Mouse (Mus musculus) CH12.LX (cell line): ENCODE results near the gene Vps33a. TPM values are rescaled to one million over a fixed set of nuclear protein-coding genes. Genes with fewer than 3 reads are reported as not detected.

ENCODE experiments used
- DNase-seq: peaks from one replicate; pipeline ENCODE4 v3.0.0-alpha.2; 2013; ENCODE audit errors: extremely low read depth
- H3K27ac ChIP-seq: 2 replicates; pipeline ENCODE4 v1.5.1; 2012; ENCODE audit warnings: low read depth, mild to moderate bottlenecking, control low read depth, moderate library complexity; ENCODE audit not compliant: insufficient read depth
- H3K27me3 ChIP-seq: replicated peaks from 2 replicates; pipeline ENCODE3; 2012; ENCODE audit warnings: inconsistent platforms
- H3K36me3 ChIP-seq, 2 experiments: replicated peaks in 1 of 2; 2 replicates each; pipeline versions ENCODE3 to v1.6.1; 2012; ENCODE audit warnings: inconsistent platforms in 1 of 2, low read length in 1 of 2, mild to moderate bottlenecking in 1 of 2, mixed read lengths in 1 of 2, moderate library complexity in 1 of 2; ENCODE audit not compliant: control insufficient read depth in 1 of 2, insufficient read depth in 1 of 2
- H3K4me1 ChIP-seq, 2 experiments: 2 replicates each; pipeline ENCODE4 v1.6.1; 2012; ENCODE audit warnings: inconsistent platforms in 1 of 2, moderate library complexity in 1 of 2; ENCODE audit not compliant: insufficient read depth in 2 of 2, control insufficient read depth in 1 of 2
- H3K4me2 ChIP-seq: 2 replicates; pipeline ENCODE4 v1.6.1; 2012; ENCODE audit warnings: low read depth, mild to moderate bottlenecking, control low read depth; ENCODE audit not compliant: poor library complexity, insufficient read depth, severe bottlenecking
- H3K4me3 ChIP-seq, 3 experiments: fragments of 150-350 bp in 1 of 3; sonication (generic) in 1 of 3; replicated peaks in 1 of 3; 2 replicates each; pipeline versions ENCODE3 to v1.5.1; 2011 to 2012; ENCODE audit warnings: low read depth in 2 of 3, low read length in 2 of 3, mild to moderate bottlenecking in 2 of 3, moderate library complexity in 2 of 3, control low read depth in 1 of 3, improper control_type of control experiment in 1 of 3, inconsistent platforms in 1 of 3, mixed read lengths in 1 of 3; ENCODE audit not compliant: poor library complexity in 1 of 3
- H3K79me2 ChIP-seq: replicated peaks from 2 replicates; pipeline ENCODE4 v1.6.1; 2012; ENCODE audit warnings: mild to moderate bottlenecking, moderate library complexity; ENCODE audit not compliant: control insufficient read depth, poor library complexity, insufficient read depth, severe bottlenecking; ENCODE audit errors: extremely low read depth
- H3K9ac ChIP-seq: 2 replicates; pipeline ENCODE4 v1.6.1; 2012; ENCODE audit warnings: low read depth, mild to moderate bottlenecking, control low read depth, moderate library complexity; ENCODE audit not compliant: insufficient read depth
- H3K9me3 ChIP-seq: replicated peaks from 2 replicates; pipeline ENCODE3; 2012; ENCODE audit warnings: low read length, inconsistent platforms, mixed read lengths
- CHD2 ChIP-seq: IDR thresholded peaks from 2 replicates; pipeline ENCODE4 v1.6.1; 2011; ENCODE audit warnings: low read length, improper control_type of control experiment
- EP300 ChIP-seq: IDR thresholded peaks from 2 replicates; pipeline ENCODE4 v1.6.1; 2011; ENCODE audit warnings: low read length, improper control_type of control experiment
- ETS1 ChIP-seq: conservative IDR thresholded peaks from 2 replicates; pipeline ENCODE4 v1.6.1; 2012; ENCODE audit warnings: low read depth, mild to moderate bottlenecking, inconsistent platforms, low read length, improper control_type of control experiment, moderate library complexity
- GABPA ChIP-seq: IDR thresholded peaks from 2 replicates; pipeline ENCODE4 v1.6.1; 2012; ENCODE audit warnings: low read depth, low read length, improper control_type of control experiment, inconsistent platforms; ENCODE audit not compliant: insufficient replicate concordance
- JUN ChIP-seq: IDR thresholded peaks from 2 replicates; pipeline ENCODE4 v1.6.1; 2011; ENCODE audit warnings: low read depth, mild to moderate bottlenecking, low read length, improper control_type of control experiment, moderate library complexity; ENCODE audit not compliant: insufficient read depth
- KAT2A ChIP-seq: IDR thresholded peaks from 2 replicates; pipeline ENCODE4 v1.6.1; 2012; ENCODE audit warnings: low read length, improper control_type of control experiment, inconsistent platforms; ENCODE audit not compliant: insufficient replicate concordance
- MAX ChIP-seq: IDR thresholded peaks from 2 replicates; pipeline ENCODE4 v1.6.1; 2011; ENCODE audit warnings: low read length, improper control_type of control experiment
- MAZ ChIP-seq: IDR thresholded peaks from 2 replicates; pipeline ENCODE4 v1.6.1; 2012; ENCODE audit warnings: low read depth, mild to moderate bottlenecking, inconsistent platforms, low read length, improper control_type of control experiment, moderate library complexity
- NRF1 ChIP-seq: IDR thresholded peaks from 2 replicates; pipeline ENCODE4 v1.6.1; 2014; ENCODE audit warnings: low read depth, mild to moderate bottlenecking, inconsistent platforms, low read length, improper control_type of control experiment, moderate library complexity
- POLR2AphosphoS2 ChIP-seq: IDR thresholded peaks from 2 replicates; pipeline ENCODE4 v1.6.1; 2011; ENCODE audit warnings: low read depth, low read length, improper control_type of control experiment
- RAD21 ChIP-seq: IDR thresholded peaks from 2 replicates; pipeline ENCODE4 v1.6.1; 2011; ENCODE audit warnings: low read depth, mild to moderate bottlenecking, low read length, improper control_type of control experiment, moderate library complexity
- SMC3 ChIP-seq: IDR thresholded peaks from 2 replicates; pipeline ENCODE4 v1.6.1; 2011; ENCODE audit warnings: low read depth, low read length, improper control_type of control experiment
- TBP ChIP-seq: conservative IDR thresholded peaks from 2 replicates; pipeline ENCODE4 v1.6.1; 2011; ENCODE audit warnings: low read depth, low read length, improper control_type of control experiment
- ZC3H11A ChIP-seq: IDR thresholded peaks from 2 replicates; pipeline ENCODE4 v1.6.1; 2012; ENCODE audit warnings: low read depth, mild to moderate bottlenecking, inconsistent platforms, low read length, improper control_type of control experiment
- ZMIZ1 ChIP-seq: IDR thresholded peaks from 2 replicates; pipeline ENCODE4 v1.6.1; 2012; ENCODE audit warnings: low read depth, mild to moderate bottlenecking, inconsistent platforms, low read length, improper control_type of control experiment
- dilution Hi-C: fragments of 300-500 bp; cut with MboI; formaldehyde crosslinking; loops from 2 replicates; pipeline ENCODE4 v1.14.3; 2020; ENCODE audit warnings: low sequenced_read_pairs; ENCODE audit not compliant: extremely low pct_unique_long_range_greater_than_20kb, extremely low pct_ligation_motif_present
- in situ Hi-C: fragments of 300-500 bp; cut with MboI; formaldehyde crosslinking; loops from 3 replicates; pipeline ENCODE4 v1.14.3; 2019; ENCODE audit warnings: low sequenced_read_pairs, low pct_ligation_motif_present, low pct_unique_long_range_greater_than_20kb, mixed read lengths
- polyA plus RNA-seq: library from polyadenylated mRNA; unstranded; fragments of >175 nt; gene quantifications from 2 replicates; pipeline ENCODE4 v1.2.1, GENCODE M21; 2012; ENCODE audit warnings: low read depth; ENCODE audit not compliant: insufficient read length
- total RNA-seq, 2 experiments: library from RNA; depleted of rRNA; stranded (reverse); fragments of 300-350 nt in 1 of 2; fragments of >200 nt in 1 of 2; gene quantifications; 2 replicates each; pipeline ENCODE4 v1.2.3; 2012 to 2014

Vps33a gene
- total and polyA plus RNA-seq, 3 experiments: 17.1 to 30.6 (median 21.0) TPM

DNA sequence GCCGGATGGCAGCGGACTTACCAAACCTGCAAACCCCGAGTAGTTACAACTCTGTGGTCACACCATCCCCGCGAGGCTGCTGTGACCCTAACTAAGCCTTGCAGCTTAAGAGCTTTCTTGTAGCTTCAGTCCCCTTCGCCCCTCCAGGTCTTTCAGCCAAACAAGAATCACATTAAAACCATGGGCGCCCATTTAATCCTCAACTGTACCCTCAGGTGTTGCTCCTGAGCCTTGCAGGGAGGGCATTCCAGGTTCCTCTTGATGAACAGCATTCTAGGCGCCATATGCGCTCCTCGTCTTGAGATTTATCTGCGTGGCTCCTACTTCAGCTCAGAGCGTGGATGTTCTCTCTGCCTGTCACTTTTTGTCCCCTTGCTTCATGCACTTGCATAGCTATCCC lies 63.9 kb downstream of the Vps33a start:
- TF ChIP-seq TBP (no peak), ZC3H11A (no peak), ETS1 (no peak), EP300 (no peak), ZMIZ1 (no peak), CHD2 (no peak), MAZ (no peak), SMC3 (no peak)
- TF ChIP-seq, all 38 proteins: peak for 0
- H3K27me3 ChIP-seq: peaks cover 18% of the 10 kb centered on the region
- H3K27ac ChIP-seq: no peak overlapping the region
- H3K9ac ChIP-seq: no peak overlapping the region
- dilution Hi-C loops (no loop called here), in situ Hi-C loops (no loop called here)
- H3K79me2 ChIP-seq: no peaks in the 10 kb centered on the region
- no peaks in the 10 kb centered on the region for H3K9me3 ChIP-seq
- H3K4me2 ChIP-seq: peak overlapping the region; percentile 77; the same call in 1 of the 2 replicates
- peaks cover 19 to 40% of the 10 kb centered on the region in 2 experiments for H3K36me3 ChIP-seq
- DNase-seq: no peak
- 0 out of 4 replicates have a peak, but pooled peaks cover 0 to 6% of the 10 kb centered on the region in 2 experiments for H3K4me1 ChIP-seq
- H3K4me3 ChIP-seq: no peak overlapping the region

DNA sequence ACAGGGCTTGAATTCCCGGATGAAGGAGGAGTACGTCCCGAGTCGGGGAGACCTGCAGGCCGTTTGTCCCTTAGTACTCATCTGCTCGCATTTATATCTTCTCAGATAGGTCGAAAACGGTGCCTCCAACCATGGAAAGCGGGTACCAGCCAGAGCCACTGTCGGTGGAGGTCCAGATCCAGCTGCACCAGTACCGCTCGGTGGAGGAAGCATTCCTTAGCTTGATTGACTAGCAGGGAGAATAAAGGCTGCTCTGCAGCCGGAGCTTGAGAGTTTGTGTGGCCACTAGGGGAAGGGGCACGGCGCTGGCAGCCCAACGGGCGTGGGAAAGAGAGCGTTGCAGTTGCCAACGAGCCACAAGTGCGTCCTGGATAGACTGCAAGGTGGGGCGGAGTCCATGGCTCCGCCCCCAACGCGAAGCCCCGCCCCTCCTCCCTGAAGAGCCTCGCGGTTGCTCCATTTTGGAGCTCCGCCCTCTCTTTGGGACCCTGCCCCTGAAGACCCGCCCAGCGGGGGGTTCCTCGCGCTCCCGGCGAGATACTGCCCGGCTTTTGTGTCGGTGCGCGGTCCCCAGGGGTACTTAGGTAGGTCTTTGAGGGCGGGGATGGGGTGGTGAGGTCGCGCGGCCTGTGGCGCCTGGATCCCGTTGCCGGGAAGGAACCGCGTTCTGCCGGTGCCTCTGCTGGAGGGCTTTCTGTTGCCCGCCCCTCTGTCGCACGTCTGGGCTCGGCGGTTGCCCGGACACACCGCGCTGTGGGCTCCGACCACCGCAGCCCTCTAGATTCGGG lies 64.7 kb downstream of the Vps33a start:
- H3K9me3 ChIP-seq: no peaks in the 10 kb centered on the region
- TF ChIP-seq KAT2A (no peak), GABPA (no peak)
- peaks cover 19 to 34% of the 10 kb centered on the region in 2 experiments for H3K36me3 ChIP-seq
- H3K27ac ChIP-seq: no peak overlapping the region
- peaks cover 22% of the 10 kb centered on the region for H3K27me3 ChIP-seq
- peak overlapping the region; percentile 25 to 55 (median 37) for H3K4me3 ChIP-seq
- peak overlapping the region; percentile 77 for H3K4me2 ChIP-seq
- peak overlapping the region; percentile 19; the same call in 1 of the 2 replicates for H3K9ac ChIP-seq
- in situ Hi-C loops (no loop called here), dilution Hi-C loops (no loop called here)
- DNase-seq: peak; percentile 71
- 0 out of 4 replicates have a peak, but pooled peaks cover 0 to 6% of the 10 kb centered on the region in 2 experiments for H3K4me1 ChIP-seq
- no peaks in the 10 kb centered on the region for H3K79me2 ChIP-seq

DNA sequence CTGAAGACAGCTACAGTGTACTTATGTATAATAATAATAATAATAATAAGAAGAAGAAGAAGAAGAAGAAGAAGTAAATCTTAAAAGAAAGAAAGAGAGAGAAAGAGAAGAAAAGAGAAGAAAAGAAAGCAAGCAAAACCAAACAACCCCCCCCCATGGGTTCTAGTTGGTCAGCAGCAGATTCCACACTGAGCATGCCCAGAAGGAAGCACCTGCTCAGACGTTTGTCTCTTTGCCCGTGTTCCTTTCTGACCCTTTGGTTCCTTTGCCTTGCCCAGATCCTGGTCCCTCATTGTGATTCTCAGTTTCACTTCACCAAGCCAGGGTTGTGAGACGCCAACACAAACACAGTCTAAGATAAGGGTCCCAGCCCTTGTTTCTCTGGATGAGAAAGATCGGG lies 70.9 kb downstream of the Vps33a start:
- dilution Hi-C loops: no loop called here
- Histone ChIP-seq H3K4me3 (no peak overlapping the region), H3K9me3 (no peaks in the 10 kb centered on the region)
- DNase-seq: no peak
- no peak for TF ChIP-seq RAD21
- TF ChIP-seq JUN: no peak
- no peak for TF ChIP-seq POLR2AphosphoS2
- peak; percentile 79 for TF ChIP-seq NRF1
- no peak for TF ChIP-seq GABPA
- TF ChIP-seq SMC3: no peak
- no peak for TF ChIP-seq MAX
- TF ChIP-seq ZC3H11A: no peak
- TF ChIP-seq, all 38 proteins: peak for 1
- in situ Hi-C loops: no loop called here
- Histone ChIP-seq H3K27ac (no peak overlapping the region), H3K79me2 (no peaks in the 10 kb centered on the region), H3K4me2 (0 out of 2 replicates have a peak overlapping the region, but pooled peaks have one; percentile 7), H3K36me3 (no peaks in the 10 kb centered on the region), H3K4me1 (peaks cover 8 to 16% of the 10 kb centered on the region in 2 experiments), H3K9ac (no peak overlapping the region), H3K27me3 (peaks cover 16% of the 10 kb centered on the region)
